Mouse (Mus musculus): Measurements from ENCODE around the gene Agbl2.

DNA sequence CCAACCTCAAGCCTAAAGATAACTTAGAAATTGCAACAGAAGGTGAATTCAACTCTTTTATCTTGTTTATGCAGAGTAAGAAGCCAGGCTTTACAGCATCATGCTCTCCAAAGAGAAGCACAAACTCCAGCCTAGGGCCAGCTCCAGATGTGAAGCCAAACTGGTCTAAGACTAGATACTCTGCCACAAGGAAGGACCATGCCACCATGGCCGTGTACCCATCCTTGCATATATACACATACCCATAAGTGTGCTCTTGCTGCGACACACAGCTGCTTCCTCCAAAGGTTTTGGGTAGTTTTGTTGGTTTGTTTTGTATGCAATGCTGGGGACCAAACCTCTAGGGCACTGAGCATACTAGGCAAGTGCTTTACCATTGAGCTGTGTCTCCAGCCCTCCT, 32.7 kb downstream of the Agbl2 start:
- TF ChIP-seq CTCF (IDR thresholded peaks at IDR 0.05; ENCODE audit: low read depth) = no peak
- TF ChIP-seq EP300 (IDR thresholded peaks at IDR 0.05; ENCODE audit: low read depth) = no peak
